12 mouse cellular contexts compared by ENCODE assay signal in genomic region chr4:141005983-141006382, GRCm38 (mm10). TPM values are rescaled to one million over a fixed set of nuclear protein-coding genes. Genes with fewer than 3 reads are reported as not detected.
DNase-seq lines count a peak whose midpoint lies in the region; ATAC-seq and TF ChIP-seq lines count a peak whose summit lies in the region.
"Had no signal": no experiment of that assay in that cellular context is flagged by ENCODE, and none has a peak within 500 bp of the region (broad histone marks: within the 10 kb centered on the region; RNA-seq: fewer than 3 reads in every experiment).

No protein-coding gene starts in this region.

- no peak overlapping the region for H3K4me3 ChIP-seq in forebrain, postnatal 0 days (ENCODE audit: low read depth, low read length)
- no peak overlapping the region for H3K4me3 ChIP-seq in forebrain, embryonic 12.5 days (replicated peaks)
- H3K4me3 ChIP-seq in layer of hippocampus, adult 2 months = no peak overlapping the region
- H3K4me3 ChIP-seq in ES-Bruce4 (ENCODE audit: low read depth, low read length) = no peak overlapping the region
- H3K4me3 ChIP-seq: limb, embryonic 12.5 days; midbrain, embryonic 15.5 days had no signal

- H3K9ac ChIP-seq in forebrain, postnatal 0 days = no peak overlapping the region
- no peak overlapping the region for H3K9ac ChIP-seq in forebrain, embryonic 12.5 days
- no peak overlapping the region for H3K9ac ChIP-seq in ES-Bruce4 (ENCODE audit: low read depth, poor library complexity, severe bottlenecking)
- H3K9ac ChIP-seq: limb, embryonic 12.5 days; midbrain, embryonic 15.5 days had no signal

- no peaks in the 10 kb centered on the region for H3K9me3 ChIP-seq in forebrain, postnatal 0 days (ENCODE audit: low read length)
- H3K9me3 ChIP-seq in forebrain, embryonic 12.5 days = 0 out of 2 replicates have a peak, but pooled peaks cover 3% of the 10 kb centered on the region
- H3K9me3 ChIP-seq in ES-Bruce4 (replicated peaks; ENCODE audit: control insufficient read depth, insufficient read depth, low read length, poor library complexity, severe bottlenecking) = peaks cover 9% of the 10 kb centered on the region; the same call in 1 of the 2 replicates
- H3K9me3 ChIP-seq: midbrain, embryonic 15.5 days had no signal

- H3K36me3 ChIP-seq in forebrain, postnatal 0 days (ENCODE audit: insufficient read depth) = peaks cover 76% of the 10 kb centered on the region
- H3K36me3 ChIP-seq in forebrain, embryonic 12.5 days (replicated peaks) = peaks cover 69% of the 10 kb centered on the region
- no peaks in the 10 kb centered on the region for H3K36me3 ChIP-seq in ES-Bruce4 (ENCODE audit: control insufficient read depth, insufficient read depth, low read length, poor library complexity, severe bottlenecking)

- no peaks in the 10 kb centered on the region for H3K27me3 ChIP-seq in forebrain, postnatal 0 days (ENCODE audit: insufficient read depth, low read length)
- H3K27me3 ChIP-seq in forebrain, embryonic 12.5 days = no peaks in the 10 kb centered on the region
- H3K27me3 ChIP-seq in ES-Bruce4 (ENCODE audit: control insufficient read depth, insufficient read depth, low read length, poor library complexity, severe bottlenecking) = no peaks in the 10 kb centered on the region
- H3K27me3 ChIP-seq: limb, embryonic 12.5 days; midbrain, embryonic 15.5 days had no signal

- H3K4me2 ChIP-seq in forebrain, postnatal 0 days (ENCODE audit: low read depth) = no peak overlapping the region
- H3K4me2 ChIP-seq in forebrain, embryonic 12.5 days = no peak overlapping the region
- H3K4me2 ChIP-seq: limb, embryonic 12.5 days; midbrain, embryonic 15.5 days had no signal

- no peak for ATAC-seq in forebrain, postnatal 0 days
- ATAC-seq in forebrain, embryonic 12.5 days (ENCODE audit: low FRiP score) = no peak
- ATAC-seq: midbrain, embryonic 15.5 days had no signal

- peaks cover 5% of the 10 kb centered on the region; the same call in 1 of the 2 replicates for H3K4me1 ChIP-seq in forebrain, postnatal 0 days (ENCODE audit: insufficient read depth)
- H3K4me1 ChIP-seq in forebrain, embryonic 12.5 days = peaks cover 6% of the 10 kb centered on the region
- no peaks in the 10 kb centered on the region for H3K4me1 ChIP-seq in ES-Bruce4 (ENCODE audit: control insufficient read depth, insufficient read depth, low read length)

- H3K27ac ChIP-seq in forebrain, postnatal 0 days (ENCODE audit: low read depth, low read length) = no peak overlapping the region
- no peak overlapping the region for H3K27ac ChIP-seq in forebrain, embryonic 12.5 days
- no peak overlapping the region for H3K27ac ChIP-seq in layer of hippocampus, adult 2 months
- no peak overlapping the region for H3K27ac ChIP-seq in ES-Bruce4 (ENCODE audit: insufficient read depth, low read length)
- H3K27ac ChIP-seq: limb, embryonic 12.5 days; midbrain, embryonic 15.5 days had no signal

- TF ChIP-seq EP300 in ES-Bruce4 (IDR thresholded peaks at IDR 0.05; ENCODE audit: insufficient read depth, low read depth, low read length) = no peak

- DNase-seq in forebrain, postnatal 0 days = no peak
- no peak for DNase-seq in layer of hippocampus, adult 2 months (ENCODE audit: low spot score in 2 of 2)
- DNase-seq in layer of hippocampus, adult 9-10 months (ENCODE audit: low spot score) = no peak
- DNase-seq in cerebellum, adult 9-11 months = peak; percentile 65
- DNase-seq in spleen, postnatal 36 days (ENCODE audit: low spot score in 2 of 2) = no peak
- no peak for DNase-seq in embryo, embryonic 11 days
- DNase-seq: B cell, adult 2 months had no signal

- TF ChIP-seq POLR2A in ES-Bruce4 (IDR thresholded peaks at IDR 0.05; ENCODE audit: insufficient read depth, low read length) = no peak

- 91% methylated on average over 13 of the region's 13 CpGs for WGBS in forebrain, postnatal 0 days
- 86% methylated on average over 13 of the region's 13 CpGs for WGBS in forebrain, embryonic 12.5 days

- TF ChIP-seq CTCF in forebrain, postnatal 0 days (IDR thresholded peaks at IDR 0.05; ENCODE audit: low read depth) = peak; percentile 49
- TF ChIP-seq CTCF in layer of hippocampus, adult 2 months (conservative IDR thresholded peaks at IDR 0.05) = peak; percentile 79
- peak; percentile 70 for TF ChIP-seq CTCF in ES-Bruce4 (IDR thresholded peaks at IDR 0.05; ENCODE audit: low read depth, low read length)

RNA-seq across cellular contexts. Expression of gene Mfap2, which starts 4.2 kb away (rescaled TPM):
- 22.2 and 25.1 TPM in 2 replicates for total RNA-seq in forebrain, postnatal 0 days (2014; rRNA removed)
- polyA plus RNA-seq in forebrain, postnatal 0 days (2015; fragmentation: Nextera tagmentation; extraction: Ambion mirVana) = 124 and 148 TPM in 2 replicates
- polyA plus RNA-seq in forebrain, embryonic 12.5 days (2016; fragmentation: Nextera tagmentation; extraction: Ambion mirVana) = 250 and 275 TPM in 2 replicates
- total RNA-seq in layer of hippocampus, adult 2 months (2021) = 1 to 10 TPM; 4.5 to 6.9 TPM
- 4.5 and 5.2 TPM in 2 replicates for polyA plus RNA-seq in ES-Bruce4 (2011; ENCODE audit: insufficient read depth, insufficient read length, low read depth, missing spikeins)
- total RNA-seq: hematopoietic stem cell, adult 5-6 weeks had no signal

RNA-seq across cellular contexts. Expression of gene Atp13a2, which starts 19.3 kb away (rescaled TPM):
- total RNA-seq in forebrain, postnatal 0 days (2014; rRNA removed) = 205 and 251 TPM in 2 replicates
- polyA plus RNA-seq in forebrain, postnatal 0 days (2015; fragmentation: Nextera tagmentation; extraction: Ambion mirVana) = 119 and 141 TPM in 2 replicates
- polyA plus RNA-seq in forebrain, embryonic 12.5 days (2016; fragmentation: Nextera tagmentation; extraction: Ambion mirVana) = 75.5 and 82.3 TPM in 2 replicates
- total RNA-seq in layer of hippocampus, adult 2 months (2021) = 100 to 1,000 TPM; 155 to 162 TPM
- 16.8 and 17.0 TPM in 2 replicates for polyA plus RNA-seq in ES-Bruce4 (2011; ENCODE audit: insufficient read depth, insufficient read length, low read depth, missing spikeins)

RNA-seq across cellular contexts. Expression of gene Sdhb, which starts 45.0 kb away (rescaled TPM):
- total RNA-seq in forebrain, postnatal 0 days (2014; rRNA removed) = 254 and 308 TPM in 2 replicates
- 564 and 623 TPM in 2 replicates for polyA plus RNA-seq in forebrain, postnatal 0 days (2015; fragmentation: Nextera tagmentation; extraction: Ambion mirVana)
- polyA plus RNA-seq in forebrain, embryonic 12.5 days (2016; fragmentation: Nextera tagmentation; extraction: Ambion mirVana) = 380 and 396 TPM in 2 replicates
- 100 to 1,000 TPM; 170 to 183 TPM for total RNA-seq in layer of hippocampus, adult 2 months (2021)
- polyA plus RNA-seq in ES-Bruce4 (2011; ENCODE audit: insufficient read depth, insufficient read length, low read depth, missing spikeins) = 99.6 and 103 TPM in 2 replicates

RNA-seq across cellular contexts. Expression of gene Crocc, which starts 54.4 kb away (rescaled TPM):
- 29.9 and 43.0 TPM in 2 replicates for total RNA-seq in forebrain, postnatal 0 days (2014; rRNA removed)
- polyA plus RNA-seq in forebrain, postnatal 0 days (2015; fragmentation: Nextera tagmentation; extraction: Ambion mirVana) = 3.5 and 3.8 TPM in 2 replicates
- polyA plus RNA-seq in forebrain, embryonic 12.5 days (2016; fragmentation: Nextera tagmentation; extraction: Ambion mirVana) = 15.4 and 17.4 TPM in 2 replicates
- 10 to 100 TPM; 83.1 to 89.8 TPM for total RNA-seq in layer of hippocampus, adult 2 months (2021)
- 35.0 TPM in 2 replicates for polyA plus RNA-seq in ES-Bruce4 (2011; ENCODE audit: insufficient read depth, insufficient read length, low read depth, missing spikeins)

Comparison
In these comparisons a context has a peak if more than half of its experiments do, and no peak if none do; other contexts are left out.
1. RNA of gene Mfap2, which starts 4.2 kb away (polyA plus RNA-seq): 250 to 275 TPM in forebrain, embryonic 12.5 days and 124 to 148 TPM in forebrain, postnatal 0 days; 4.5 to 5.2 TPM in ES-Bruce4; every median in the first group is over 10 times any median in the second.
2. Peak in every context shown above with its lines, with median percentiles within 50 percentile points of each other: CTCF ChIP-seq.